Mouse (Mus musculus): ENCODE results near the gene Ptpn3. TPM values are rescaled to one million over a fixed set of nuclear protein-coding genes. Genes with fewer than 3 reads are reported as not detected.
A peak's percentile ranks its signal among the peaks of the same experiment; 100 is the strongest.
"Not testable (repeated sequence)": the region's sequence is repeated elsewhere in the genome, so short reads cannot be mapped to it uniquely, and the experiment has no call there.

The Ptpn3 gene
- total and polyA plus RNA-seq, 2 experiments from 2014 or later, result 1.2 to 5.7 TPM

- H3K4me3 ChIP-seq (ENCODE audit: low read depth, low read length), result no peak overlapping the region
- no peaks in the 10 kb centered on the region for H3K27me3 ChIP-seq (ENCODE audit: insufficient read depth, low read length)
- no peaks in the 10 kb centered on the region for H3K9me3 ChIP-seq (ENCODE audit: low read length)
- no peak overlapping the region for H3K27ac ChIP-seq (ENCODE audit: low read depth, low read length)
- WGBS, result 34% methylated on average over 8 of the region's 8 CpGs
- no peaks in the 10 kb centered on the region for H3K36me3 ChIP-seq (ENCODE audit: insufficient read depth)
- ATAC-seq (peak; percentile 81; the same call in 1 of the 2 replicates), DNase-seq (peak; percentile 52)
- TF ChIP-seq CTCF (IDR thresholded peaks at IDR 0.05; ENCODE audit: low read depth), result no peak
- H3K9ac ChIP-seq, result no peak overlapping the region
- H3K4me1 ChIP-seq (ENCODE audit: insufficient read depth), result no peaks in the 10 kb centered on the region
- no peak overlapping the region for H3K4me2 ChIP-seq (ENCODE audit: low read depth)
These were observed 95.7 kb downstream of the Ptpn3 start for GRCm38 (mm10) chr4:57205908-57206307.

- H3K27me3 ChIP-seq (ENCODE audit: insufficient read depth, low read length), result no peaks in the 10 kb centered on the region
- no peak overlapping the region for H3K9ac ChIP-seq
- TF ChIP-seq CTCF (IDR thresholded peaks at IDR 0.05; ENCODE audit: low read depth), result no peak
- no peak for DNase-seq
- H3K27ac ChIP-seq (ENCODE audit: low read depth, low read length), result no peak overlapping the region
- no peak for ATAC-seq
- H3K4me2 ChIP-seq (ENCODE audit: low read depth), result no peak overlapping the region
- WGBS, result 58% methylated on average over 11 of the region's 11 CpGs
- no peak overlapping the region for H3K4me3 ChIP-seq (ENCODE audit: low read depth, low read length)
- H3K36me3 ChIP-seq (ENCODE audit: insufficient read depth), result no peaks in the 10 kb centered on the region
- H3K9me3 ChIP-seq (ENCODE audit: low read length), result no peaks in the 10 kb centered on the region
- H3K4me1 ChIP-seq (ENCODE audit: insufficient read depth), result no peaks in the 10 kb centered on the region
These were observed 96.9 kb downstream of the Ptpn3 start for GRCm38 (mm10) chr4:57204780-57205179.

GRCm38 (mm10) chr4:57202660-57203361 lies 98.8 kb downstream of the Ptpn3 start:
- H3K4me3 ChIP-seq (ENCODE audit: low read depth, low read length), result no peak overlapping the region
- DNase-seq, result no peak
- H3K9me3 ChIP-seq (ENCODE audit: low read length), result no peaks in the 10 kb centered on the region
- ATAC-seq, result no peak
- no peak for TF ChIP-seq CTCF (IDR thresholded peaks at IDR 0.05; ENCODE audit: low read depth)
- no peaks in the 10 kb centered on the region for H3K27me3 ChIP-seq (ENCODE audit: insufficient read depth, low read length)
- no peaks in the 10 kb centered on the region for H3K36me3 ChIP-seq (ENCODE audit: insufficient read depth)
- no peaks in the 10 kb centered on the region for H3K4me1 ChIP-seq (ENCODE audit: insufficient read depth)
- WGBS, result 67% methylated on average over 10 of the region's 10 CpGs
- H3K4me2 ChIP-seq (ENCODE audit: low read depth), result no peak overlapping the region
- H3K9ac ChIP-seq, result no peak overlapping the region
- no peak overlapping the region for H3K27ac ChIP-seq (ENCODE audit: low read depth, low read length)

GRCm38 (mm10) chr4:57202132-57202531 lies 99.5 kb downstream of the Ptpn3 start:
- Histone ChIP-seq H3K4me2 (ENCODE audit: low read depth) (no peak overlapping the region), H3K9ac (no peak overlapping the region), H3K27ac (ENCODE audit: low read depth, low read length) (no peak overlapping the region), H3K36me3 (ENCODE audit: insufficient read depth) (no peaks in the 10 kb centered on the region), H3K27me3 (ENCODE audit: insufficient read depth, low read length) (no peaks in the 10 kb centered on the region), H3K4me1 (ENCODE audit: insufficient read depth) (no peaks in the 10 kb centered on the region), H3K9me3 (ENCODE audit: low read length) (no peaks in the 10 kb centered on the region), H3K4me3 (ENCODE audit: low read depth, low read length) (no peak overlapping the region)
- no peak for TF ChIP-seq CTCF (IDR thresholded peaks at IDR 0.05; ENCODE audit: low read depth)
- DNase-seq (no peak), ATAC-seq (no peak)
- 73% methylated on average over 7 of the region's 7 CpGs for WGBS

GRCm38 (mm10) chr4:57200661-57201060 lies 101.0 kb downstream of the Ptpn3 start:
- Histone ChIP-seq H3K27me3 (ENCODE audit: insufficient read depth, low read length) (no peaks in the 10 kb centered on the region), H3K4me1 (ENCODE audit: insufficient read depth) (no peaks in the 10 kb centered on the region), H3K4me3 (ENCODE audit: low read depth, low read length) (no peak overlapping the region), H3K27ac (ENCODE audit: low read depth, low read length) (no peak overlapping the region), H3K9ac (no peak overlapping the region), H3K36me3 (ENCODE audit: insufficient read depth) (peaks cover 3% of the 10 kb centered on the region; the same call in 1 of the 2 replicates), H3K9me3 (ENCODE audit: low read length) (no peaks in the 10 kb centered on the region), H3K4me2 (ENCODE audit: low read depth) (no peak overlapping the region)
- ATAC-seq (no peak), DNase-seq (no peak)
- 94% methylated on average over 6 of the region's 6 CpGs for WGBS
- TF ChIP-seq CTCF (IDR thresholded peaks at IDR 0.05; ENCODE audit: low read depth), result no peak

GRCm38 (mm10) chr4:57198666-57199393 lies 102.8 kb downstream of the Ptpn3 start:
- not testable (repeated sequence) for H3K27me3 ChIP-seq (ENCODE audit: insufficient read depth, low read length); H3K4me3 ChIP-seq (ENCODE audit: low read depth, low read length); ATAC-seq; H3K9ac ChIP-seq; DNase-seq; H3K27ac ChIP-seq (ENCODE audit: low read depth, low read length); H3K4me1 ChIP-seq (ENCODE audit: insufficient read depth); H3K4me2 ChIP-seq (ENCODE audit: low read depth); H3K9me3 ChIP-seq (ENCODE audit: low read length); H3K36me3 ChIP-seq (ENCODE audit: insufficient read depth)
- WGBS, result 97% methylated on average over 20 of the region's 20 CpGs

- Histone ChIP-seq H3K9me3 (ENCODE audit: low read length) (no peaks in the 10 kb centered on the region), H3K4me1 (ENCODE audit: insufficient read depth) (no peaks in the 10 kb centered on the region), H3K4me2 (ENCODE audit: low read depth) (no peak overlapping the region), H3K27ac (ENCODE audit: low read depth, low read length) (no peak overlapping the region), H3K27me3 (ENCODE audit: insufficient read depth, low read length) (no peaks in the 10 kb centered on the region), H3K36me3 (ENCODE audit: insufficient read depth) (peaks cover 3% of the 10 kb centered on the region; the same call in 1 of the 2 replicates), H3K4me3 (ENCODE audit: low read depth, low read length) (no peak overlapping the region), H3K9ac (no peak overlapping the region)
- no peak for ATAC-seq
- DNase-seq, result no peak
- 70% methylated on average over 9 of the region's 9 CpGs for whole genome bisulfite sequencing
- TF ChIP-seq CTCF (IDR thresholded peaks at IDR 0.05; ENCODE audit: low read depth), result no peak
These were observed 109.9 kb downstream of the Ptpn3 start for GRCm38 (mm10) chr4:57191543-57192283.
